Mouse (Mus musculus) ovary, postnatal 10 days (tissue): Measurements from ENCODE around the gene Chmp1a.
"Not testable (repeated sequence)": the region's sequence is repeated elsewhere in the genome, so short reads cannot be mapped to it uniquely, and the experiment has no call there.

Experiments
- DNase-seq: peaks from one replicate; pipeline ENCODE4 v3.0.0; 2022; ENCODE audit warnings: low spot score

Chmp1a gene

GRCm38 (mm10) chr8:123212321-123213117 is at the start of gene Chmp1a, which contains the start of gene Spata33:
Gene Chmp1a, minus strand, starts transcription at chr8:123212763.
Gene Spata33, plus strand, starts transcription at chr8:123212832.
- DNase-seq, result peak; percentile 84

- DNase-seq, result not testable (repeated sequence)
Observed at GRCm38 (mm10) chr8:123257593-123257992, 45.0 kb upstream of the Chmp1a start.

- no peak for DNase-seq
Observed at GRCm38 (mm10) chr8:123257114-123257513, 44.6 kb upstream of the Chmp1a start.

DNA sequence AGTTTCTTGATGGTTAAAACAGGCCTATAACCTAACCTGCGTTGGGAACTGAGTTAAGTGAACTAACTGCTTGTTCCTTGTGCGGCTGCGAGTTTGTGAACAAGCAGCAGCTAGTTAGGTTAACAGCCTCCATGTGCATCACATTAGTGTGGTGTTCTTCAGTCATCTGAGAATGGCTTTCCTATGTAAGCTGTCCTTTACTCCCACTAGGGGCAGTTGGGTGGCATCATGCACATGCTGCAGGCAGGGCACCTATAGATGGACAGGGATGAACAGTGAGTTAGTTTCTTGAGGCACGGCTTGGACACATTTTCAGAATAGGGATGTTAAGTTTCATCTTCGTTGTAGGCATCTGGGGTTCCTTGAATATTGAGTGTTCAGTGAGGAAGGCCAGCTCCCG is 42.6 kb upstream of the Chmp1a start:
- no peak for DNase-seq

DNA sequence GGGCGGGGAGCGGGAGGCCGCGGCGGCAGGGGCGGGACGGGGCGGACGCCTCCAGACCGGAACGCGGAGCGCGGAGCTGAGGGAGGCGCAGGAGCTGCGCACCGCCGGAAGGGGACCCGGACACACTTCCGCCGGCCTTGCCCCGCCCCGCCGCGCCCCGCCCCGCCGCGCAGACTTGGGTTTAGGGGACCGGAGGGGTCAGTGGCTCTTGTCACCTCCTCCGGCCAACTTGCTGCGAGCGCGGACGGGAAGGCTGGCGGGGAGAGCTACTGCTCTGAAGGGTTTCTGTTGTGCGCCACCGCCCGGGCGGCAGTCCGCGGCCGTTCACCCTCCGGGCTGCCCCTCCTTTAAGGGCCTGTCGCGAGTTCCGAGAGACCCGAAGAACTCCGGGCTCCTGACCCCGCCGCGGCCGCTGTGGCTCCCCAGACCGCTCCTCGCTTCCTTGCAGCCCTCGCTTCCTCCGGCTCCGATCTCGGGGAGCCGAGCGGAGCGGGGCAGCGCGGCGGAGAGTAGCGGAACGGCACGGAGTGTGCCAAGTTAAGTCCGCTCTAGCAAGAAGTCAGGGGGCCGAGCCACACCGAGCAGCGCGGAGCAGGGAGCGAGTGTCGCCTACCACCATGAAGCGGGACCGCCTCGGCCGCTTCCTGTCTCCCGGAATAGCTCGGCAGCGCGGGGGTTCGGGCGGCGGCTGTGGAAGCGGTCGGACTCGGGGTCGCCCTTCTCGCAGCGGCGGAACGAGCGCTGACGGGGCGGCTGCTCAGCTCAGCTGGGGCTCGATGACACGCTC is 41.7 kb upstream of the Chmp1a start, which contains the start of the genes Zfp276 and Vps9d1:
Gene Zfp276, plus strand, starts transcription at position 97 of the 787 bp plus-strand sequence.
Gene Vps9d1, minus strand, starts transcription at position 250 of the 787 bp plus-strand sequence.
- peak; percentile 84 for DNase-seq

DNA sequence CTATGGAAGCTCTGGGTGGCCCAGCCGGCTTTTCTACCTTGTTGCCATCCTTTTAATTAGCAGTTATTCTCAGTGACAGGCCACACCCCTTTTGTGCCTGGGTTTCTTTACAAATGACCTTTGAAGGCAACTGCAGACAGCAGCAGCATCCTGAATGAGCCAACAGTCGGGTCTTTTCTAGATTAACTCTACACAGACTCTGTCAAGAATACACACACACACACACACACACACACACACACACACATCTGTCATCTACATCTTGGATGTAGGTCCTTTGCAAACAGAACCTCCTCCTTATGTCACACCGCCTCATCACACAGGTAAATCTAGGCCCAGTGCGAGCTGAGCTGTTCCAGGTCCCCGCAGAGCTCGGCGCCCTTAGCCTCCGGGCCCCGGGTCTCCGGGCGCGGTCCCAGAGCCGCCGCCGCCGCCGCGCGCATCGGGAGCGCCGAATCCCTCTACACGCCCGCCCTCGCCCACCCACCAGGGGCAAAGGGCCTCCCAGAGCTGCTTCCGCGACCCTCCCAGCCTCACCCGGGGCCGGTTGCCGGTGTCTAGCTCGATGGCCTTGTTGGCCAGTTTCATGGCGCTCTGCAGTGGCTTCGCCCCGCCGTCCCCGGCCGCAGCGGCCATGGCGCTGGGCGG is 41.0 kb upstream of the Chmp1a start:
- no peak for DNase-seq

- no peak for DNase-seq
Observed at GRCm38 (mm10) chr8:123252925-123253324, 40.4 kb upstream of the Chmp1a start.

- no peak for DNase-seq
Observed at GRCm38 (mm10) chr8:123250940-123251339, 38.4 kb upstream of the Chmp1a start.

DNA sequence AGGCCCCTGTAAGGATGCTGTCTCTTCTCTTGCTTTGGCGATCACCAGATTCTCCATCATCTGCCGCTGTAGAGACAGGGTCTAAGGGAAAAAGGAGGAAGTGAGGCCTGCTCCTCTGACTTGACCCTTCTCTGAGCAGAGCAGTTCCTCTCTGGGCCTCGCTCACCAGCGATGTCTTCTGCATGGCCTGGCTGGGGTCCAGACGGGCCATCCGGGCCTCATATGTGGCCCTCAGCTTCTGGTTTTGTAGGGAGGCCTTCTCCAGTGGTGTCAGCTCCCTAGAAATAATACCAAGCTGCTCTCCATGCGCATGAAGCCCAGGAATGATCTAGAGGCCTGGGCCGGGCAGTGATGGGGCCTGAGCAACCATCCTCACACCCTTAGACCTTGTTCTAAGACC is 36.0 kb upstream of the Chmp1a start:
- no peak for DNase-seq

DNA sequence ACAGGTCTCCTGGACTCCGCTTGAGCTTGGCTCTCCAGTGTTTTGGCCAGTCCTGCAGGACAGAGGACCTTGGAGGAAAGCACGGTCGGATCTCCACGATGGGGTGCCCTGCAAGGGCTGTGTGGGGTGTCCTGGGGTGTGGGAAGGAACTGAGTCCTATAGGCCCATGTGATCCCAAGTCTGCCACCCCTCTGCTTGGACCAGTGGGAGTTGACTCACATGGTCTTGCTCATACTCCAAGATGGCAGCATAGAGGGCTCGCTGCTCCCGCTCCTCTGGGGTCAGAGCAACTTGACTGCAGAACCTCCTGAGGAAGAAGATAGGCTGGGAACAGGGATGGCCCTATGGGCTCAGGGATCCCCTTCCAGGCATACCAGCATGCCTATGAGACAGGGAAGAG is 35.2 kb upstream of the Chmp1a start:
- DNase-seq, result no peak

DNA sequence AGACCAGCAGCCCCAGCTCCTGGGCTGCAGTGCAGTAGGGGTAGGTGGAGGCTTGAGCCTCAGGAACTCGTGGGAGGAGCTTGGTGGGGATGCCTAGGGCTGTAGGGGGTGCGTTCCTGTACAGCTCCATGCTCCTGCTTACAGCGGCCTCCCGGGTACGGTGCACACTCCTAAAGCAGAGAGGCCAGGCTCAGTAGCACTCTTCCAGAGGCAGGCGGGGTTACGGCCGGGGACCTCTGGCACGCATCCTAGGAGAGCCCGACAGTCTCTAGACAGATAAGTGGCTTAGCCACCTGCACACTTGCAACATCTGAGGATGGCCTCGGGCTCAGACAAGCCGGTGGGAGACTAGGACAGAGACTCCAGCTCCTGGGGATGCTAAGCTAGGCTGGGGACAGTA is 33.0 kb upstream of the Chmp1a start:
- no peak for DNase-seq

GRCm38 (mm10) chr8:123244382-123244781 is 31.8 kb upstream of the Chmp1a start:
- DNase-seq, result no peak

- DNase-seq, result no peak
Observed at GRCm38 (mm10) chr8:123243053-123243452, 30.5 kb upstream of the Chmp1a start.

DNA sequence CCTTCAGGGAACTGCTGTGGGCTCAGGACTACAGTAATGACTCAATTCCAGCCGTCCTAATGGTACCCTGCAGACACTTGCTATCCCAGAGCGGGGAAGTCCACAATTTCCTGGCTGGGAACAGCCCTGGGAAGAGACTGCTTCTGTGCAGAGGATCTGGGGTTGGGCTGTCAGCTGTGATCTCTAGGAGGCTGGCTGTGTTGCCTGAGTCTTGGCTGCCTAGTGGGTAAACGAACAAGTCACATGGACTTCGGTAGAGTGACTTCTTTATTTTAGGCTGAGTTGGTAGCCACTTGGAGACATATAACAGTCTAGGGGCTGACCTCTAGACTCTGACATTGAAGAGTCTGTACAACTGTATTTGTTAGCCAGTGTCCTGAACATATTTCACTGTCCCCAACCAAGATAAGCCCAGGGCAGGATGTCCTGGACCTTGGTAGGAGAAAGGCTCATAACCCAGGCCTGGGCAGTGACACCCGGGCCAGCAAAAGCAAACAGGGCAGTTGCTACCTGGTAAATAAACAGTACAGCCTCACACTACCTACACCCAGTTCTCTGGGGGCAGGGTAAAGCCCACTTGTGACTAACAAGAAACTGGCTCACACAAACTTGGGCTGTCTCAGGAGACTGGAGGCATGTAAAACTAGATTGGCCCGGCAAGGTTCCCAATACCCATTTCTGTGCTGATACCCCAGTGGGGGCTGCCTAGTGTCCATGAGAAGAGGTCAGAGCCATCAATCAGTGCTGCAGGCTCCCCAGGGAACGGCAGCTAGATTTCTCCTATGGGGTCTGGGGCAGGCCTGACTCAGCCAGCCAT is 29.8 kb upstream of the Chmp1a start:
- no peak for DNase-seq

GRCm38 (mm10) chr8:123239398-123239797 is 26.8 kb upstream of the Chmp1a start:
- DNase-seq, result no peak

DNA sequence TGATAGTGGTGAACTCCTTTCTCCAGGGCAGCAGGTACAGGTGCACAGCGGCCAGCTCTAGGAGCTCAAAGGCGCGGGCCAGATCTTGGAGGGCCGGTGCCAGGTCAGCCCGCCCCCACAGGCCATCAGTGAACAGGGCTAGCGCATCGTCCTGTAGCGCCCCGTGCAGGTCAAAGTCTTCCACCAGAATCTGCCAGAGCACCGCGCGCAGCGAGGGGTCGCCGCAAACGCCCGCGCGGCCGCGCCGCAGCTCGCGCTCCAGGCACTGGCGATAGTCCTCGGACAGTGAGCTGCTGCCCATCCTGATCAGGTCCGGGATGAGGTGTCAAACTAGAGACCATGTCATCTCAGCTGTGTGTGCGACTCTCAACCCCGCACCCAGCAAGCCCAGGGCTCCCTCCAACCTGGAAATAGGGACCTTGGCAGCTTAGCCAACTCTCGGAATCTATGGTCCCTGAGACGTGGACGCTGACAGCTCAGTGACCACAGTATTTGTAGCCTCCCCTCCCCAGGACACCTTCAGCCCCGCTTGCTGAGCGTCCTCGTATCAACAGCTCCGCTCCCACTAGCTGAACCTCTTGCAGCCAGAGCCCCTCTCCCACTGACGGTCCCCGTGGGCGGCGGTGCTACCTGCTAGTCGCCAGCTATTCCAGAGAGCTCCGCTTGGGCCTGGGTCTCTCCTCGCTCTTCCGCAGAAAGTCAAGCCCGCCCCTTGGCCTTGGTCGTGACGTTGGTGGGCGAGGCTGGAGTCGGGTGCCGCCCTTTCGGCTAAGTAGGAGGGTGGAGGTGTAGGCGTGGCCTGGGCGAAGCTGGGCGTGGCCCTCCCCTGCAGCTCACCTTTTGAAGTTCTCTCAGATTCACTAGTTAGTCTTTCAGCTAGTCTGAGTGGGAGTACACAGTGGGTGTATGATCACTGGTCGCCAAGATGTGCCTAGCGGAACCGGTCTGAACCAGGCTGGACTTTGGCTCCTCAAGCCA is 23.2 kb upstream of the Chmp1a start, which contains the start of gene Spata2l:
Gene Spata2l, minus strand, starts transcription at position 714 of the 978 bp plus-strand sequence.
- peak; percentile 44 for DNase-seq

- DNase-seq, result no peak
Observed at GRCm38 (mm10) chr8:123234918-123235519, 22.5 kb upstream of the Chmp1a start.

DNA sequence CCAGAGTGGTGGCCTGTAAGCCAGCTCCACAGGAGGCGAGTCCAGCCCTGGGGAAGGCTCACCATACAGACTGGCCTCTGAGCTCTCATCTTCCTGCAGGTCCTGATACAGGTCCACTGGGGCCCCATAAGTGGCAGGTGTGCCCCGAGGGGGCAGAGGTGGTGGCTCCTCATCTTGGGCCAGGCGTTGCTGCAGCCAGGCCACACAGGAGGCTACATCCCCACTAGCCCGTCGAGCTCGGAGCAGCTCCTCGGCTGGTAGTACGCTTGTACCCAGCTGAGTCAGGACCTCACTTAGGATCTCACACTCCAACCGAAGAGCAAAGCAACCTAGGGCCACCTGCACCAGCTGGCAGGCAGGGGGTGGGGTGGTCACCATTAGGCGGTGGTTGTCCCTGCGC is 21.2 kb upstream of the Chmp1a start:
- DNase-seq, result no peak

GRCm38 (mm10) chr8:123233300-123233699 is 20.7 kb upstream of the Chmp1a start:
- DNase-seq, result no peak

- no peak for DNase-seq
Observed at GRCm38 (mm10) chr8:123232553-123232952, 20.0 kb upstream of the Chmp1a start.
